Mouse (Mus musculus): ENCODE data around the gene Edf1. TPM values are rescaled to one million over a fixed set of nuclear protein-coding genes. Genes with fewer than 3 reads are reported as not detected.
A peak's percentile ranks its signal among the peaks of the same experiment; 100 is the strongest.

Gene Edf1
- polyA plus RNA-seq, 1 experiment from 2014 or later = 436 TPM

DNA sequence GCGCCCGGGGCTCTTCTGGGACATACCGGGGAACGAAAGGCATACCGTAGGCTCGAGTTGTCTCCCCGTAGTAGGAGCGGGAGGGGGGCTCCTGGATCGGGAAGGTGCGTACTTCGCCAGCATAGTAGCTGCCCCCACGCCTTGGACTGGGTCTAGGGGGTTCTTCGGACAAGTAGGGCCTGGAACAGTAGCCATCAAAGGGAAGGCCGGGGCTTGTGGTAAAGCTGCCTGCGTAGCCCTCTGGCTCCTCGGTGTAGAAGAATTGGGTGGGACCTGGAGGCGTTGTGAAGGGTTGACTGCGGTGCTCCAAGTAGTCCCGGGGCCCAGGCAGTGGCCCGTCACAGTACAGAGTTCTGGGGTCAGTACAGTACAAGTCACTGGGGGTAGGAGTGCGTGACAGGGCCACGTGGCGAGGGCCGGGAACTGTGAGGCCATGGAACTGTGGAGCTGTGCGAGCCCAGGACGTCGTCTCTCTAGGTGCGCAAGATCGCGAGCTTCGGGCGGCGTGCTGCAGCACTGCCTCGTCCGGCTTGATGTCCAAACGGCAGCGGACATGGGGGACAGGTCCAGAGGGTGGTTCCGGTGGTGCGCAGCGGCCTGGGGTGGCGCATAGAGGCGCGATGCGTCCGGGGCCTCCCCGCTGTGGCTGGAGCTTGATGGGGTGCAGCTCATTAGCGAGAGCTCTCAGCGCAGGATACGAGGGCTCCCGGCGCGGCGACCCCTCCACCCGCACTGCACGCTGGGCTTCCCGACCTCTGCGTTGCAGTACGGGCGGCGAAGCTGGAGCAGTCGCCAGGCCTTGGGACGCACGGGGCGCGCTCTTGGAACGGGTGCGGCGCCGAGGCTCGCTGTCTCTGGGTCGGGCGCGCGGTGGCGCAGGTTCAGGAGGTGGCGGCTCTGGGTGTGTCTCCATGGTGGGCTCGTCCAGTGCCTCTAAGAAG, 21.4 kb downstream of the Edf1 start:
- no peak for ATAC-seq (ENCODE audit: low FRiP score)
- H3K9me3 ChIP-seq = no peaks in the 10 kb centered on the region
- H3K4me2 ChIP-seq = peak overlapping the region; percentile 37
- H3K4me1 ChIP-seq (replicated peaks) = peaks cover 81% of the 10 kb centered on the region
- H3K27ac ChIP-seq = no peak overlapping the region
- peak overlapping the region; percentile 27 for H3K4me3 ChIP-seq
- peaks cover 11% of the 10 kb centered on the region for H3K36me3 ChIP-seq
- WGBS = 5% methylated on average over 75 of the region's 77 CpGs
- 0 out of 2 replicates have a peak overlapping the region, but pooled peaks have one; percentile 39 for H3K9ac ChIP-seq
- H3K27me3 ChIP-seq = peaks cover 55% of the 10 kb centered on the region

DNA sequence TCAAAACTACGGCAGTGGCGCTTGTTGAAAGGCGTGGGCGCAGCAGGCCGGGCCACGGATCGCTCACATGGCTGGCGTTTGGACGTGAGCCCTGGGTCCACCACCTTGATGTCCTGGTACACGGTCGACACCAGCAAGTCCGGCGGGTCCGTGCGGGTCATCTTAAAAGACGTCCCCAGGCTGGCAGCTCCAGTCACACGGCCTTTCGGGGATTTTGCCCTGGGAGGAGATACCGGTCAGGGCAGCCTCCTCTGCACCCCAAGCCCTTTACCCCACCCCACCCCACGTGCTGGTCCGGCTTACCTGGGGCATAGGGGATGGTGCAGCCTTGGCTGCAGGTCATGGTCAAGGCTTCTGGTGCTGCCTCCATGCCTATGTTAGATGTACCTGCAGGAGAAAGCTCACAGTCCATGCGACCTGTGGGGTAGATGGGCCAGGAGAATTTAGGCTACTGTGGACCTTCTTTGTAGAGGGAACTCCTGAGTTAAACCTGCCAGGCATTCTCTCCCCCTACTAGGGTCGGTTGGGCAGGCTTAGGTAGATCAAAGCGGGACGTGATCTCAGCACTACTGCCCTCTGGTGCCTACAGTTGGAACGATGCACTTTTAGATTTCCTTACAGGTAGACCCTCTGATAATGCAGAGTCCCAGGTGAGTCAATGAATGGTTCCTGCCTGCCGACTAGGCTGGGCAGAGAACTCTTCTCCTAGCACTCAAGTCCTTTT, 22.3 kb downstream of the Edf1 start:
- ATAC-seq (ENCODE audit: low FRiP score) = no peak
- WGBS = 4% methylated on average over 27 of the region's 27 CpGs
- H3K9me3 ChIP-seq = no peaks in the 10 kb centered on the region
- H3K4me3 ChIP-seq = peak overlapping the region; percentile 52
- peaks cover 55% of the 10 kb centered on the region for H3K27me3 ChIP-seq
- peaks cover 20% of the 10 kb centered on the region for H3K36me3 ChIP-seq
- peak overlapping the region; percentile 37 for H3K4me2 ChIP-seq
- H3K27ac ChIP-seq = no peak overlapping the region
- H3K9ac ChIP-seq = peak overlapping the region; percentile 39; the same call in 1 of the 2 replicates
- peaks cover 79% of the 10 kb centered on the region for H3K4me1 ChIP-seq (replicated peaks)

DNA sequence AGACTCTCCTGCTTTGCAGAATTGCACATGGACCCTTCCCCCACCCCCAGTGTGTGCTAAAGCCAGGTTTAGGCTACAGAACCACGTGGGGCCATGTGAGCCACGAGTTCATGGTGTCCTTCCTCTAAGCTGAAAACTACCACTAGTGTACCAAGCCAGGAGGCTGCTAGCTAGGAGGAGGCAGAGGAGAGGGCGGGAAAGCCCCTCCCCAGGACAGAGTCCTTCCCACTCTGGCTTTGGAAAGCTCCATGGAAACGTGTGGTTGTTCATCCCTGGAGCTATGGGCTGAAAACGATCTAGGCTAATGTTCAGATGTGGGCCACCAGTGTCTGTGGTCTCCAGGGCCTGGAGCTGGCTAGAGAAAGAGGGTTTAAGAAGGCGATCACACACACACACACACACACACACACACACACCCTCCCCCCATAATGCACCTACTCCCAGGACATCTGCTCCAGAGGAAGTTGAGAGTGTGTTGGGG, 23.0 kb downstream of the Edf1 start:
- Histone ChIP-seq H3K27ac (no peak overlapping the region), H3K36me3 (peaks cover 27% of the 10 kb centered on the region), H3K4me1 (replicated peaks) (peaks cover 74% of the 10 kb centered on the region), H3K9ac (peak overlapping the region; percentile 75), H3K4me3 (peak overlapping the region; percentile 52), H3K4me2 (peak overlapping the region; percentile 65), H3K27me3 (peaks cover 53% of the 10 kb centered on the region), H3K9me3 (no peaks in the 10 kb centered on the region)
- 44% methylated on average over 6 of the region's 6 CpGs for WGBS
- ATAC-seq (ENCODE audit: low FRiP score) = no peak

- H3K4me1 ChIP-seq (replicated peaks) = peaks cover 68% of the 10 kb centered on the region
- H3K27ac ChIP-seq = peak within 1 kb of the TSS; percentile 65
- peaks cover 33% of the 10 kb centered on the region for H3K36me3 ChIP-seq
- H3K4me2 ChIP-seq = peak within 1 kb of the TSS; percentile 65
- peak; percentile 75 for ATAC-seq (ENCODE audit: low FRiP score)
- peak within 1 kb of the TSS; percentile 75 for H3K9ac ChIP-seq
- WGBS = 8% methylated on average over 19 of the region's 19 CpGs
- H3K9me3 ChIP-seq = no peaks in the 10 kb centered on the region
- H3K4me3 ChIP-seq = peak within 1 kb of the TSS; percentile 52
- peaks cover 46% of the 10 kb centered on the region for H3K27me3 ChIP-seq
Observed at GRCm38 (mm10) chr2:25581294-25581864, 23.7 kb downstream of the Edf1 start, which contains the start of gene Ajm1. Gene Ajm1 (minus strand): TSS chr2:25581757.

- peak overlapping the region; percentile 65 for H3K27ac ChIP-seq
- no peaks in the 10 kb centered on the region for H3K9me3 ChIP-seq
- H3K4me2 ChIP-seq = peak overlapping the region; percentile 65; the same call in 1 of the 2 replicates
- H3K27me3 ChIP-seq = peaks cover 41% of the 10 kb centered on the region
- H3K4me3 ChIP-seq = no peak overlapping the region; the same call in 1 of the 2 replicates
- ATAC-seq (ENCODE audit: low FRiP score) = no peak; the same call in 1 of the 2 replicates
- 31% methylated on average over 6 of the region's 6 CpGs for WGBS
- peak overlapping the region; percentile 39; the same call in 1 of the 2 replicates for H3K9ac ChIP-seq
- H3K36me3 ChIP-seq = peaks cover 38% of the 10 kb centered on the region
- peaks cover 68% of the 10 kb centered on the region for H3K4me1 ChIP-seq (replicated peaks)
Observed at GRCm38 (mm10) chr2:25581901-25582301, 24.3 kb downstream of the Edf1 start.

GRCm38 (mm10) chr2:25582466-25583119, 24.9 kb downstream of the Edf1 start:
- Histone ChIP-seq H3K27ac (peak overlapping the region; percentile 65), H3K36me3 (peaks cover 44% of the 10 kb centered on the region), H3K4me2 (no peak overlapping the region), H3K4me1 (replicated peaks) (peaks cover 62% of the 10 kb centered on the region), H3K27me3 (peaks cover 34% of the 10 kb centered on the region), H3K9me3 (no peaks in the 10 kb centered on the region), H3K9ac (peak overlapping the region; percentile 43; the same call in 1 of the 2 replicates), H3K4me3 (no peak overlapping the region)
- WGBS = 42% methylated on average over 12 of the region's 12 CpGs
- ATAC-seq (ENCODE audit: low FRiP score) = peak; percentile 14; the same call in 1 of the 2 replicates

GRCm38 (mm10) chr2:25583120-25583481, 25.5 kb downstream of the Edf1 start:
- Histone ChIP-seq H3K4me3 (no peak overlapping the region), H3K4me2 (no peak overlapping the region), H3K9me3 (no peaks in the 10 kb centered on the region), H3K9ac (peak overlapping the region; percentile 43; the same call in 1 of the 2 replicates), H3K27me3 (peaks cover 29% of the 10 kb centered on the region), H3K36me3 (peaks cover 49% of the 10 kb centered on the region), H3K27ac (peak overlapping the region; percentile 65), H3K4me1 (replicated peaks) (peaks cover 57% of the 10 kb centered on the region)
- no peak for ATAC-seq (ENCODE audit: low FRiP score)
- WGBS = 74% methylated on average over 6 of the region's 6 CpGs

DNA sequence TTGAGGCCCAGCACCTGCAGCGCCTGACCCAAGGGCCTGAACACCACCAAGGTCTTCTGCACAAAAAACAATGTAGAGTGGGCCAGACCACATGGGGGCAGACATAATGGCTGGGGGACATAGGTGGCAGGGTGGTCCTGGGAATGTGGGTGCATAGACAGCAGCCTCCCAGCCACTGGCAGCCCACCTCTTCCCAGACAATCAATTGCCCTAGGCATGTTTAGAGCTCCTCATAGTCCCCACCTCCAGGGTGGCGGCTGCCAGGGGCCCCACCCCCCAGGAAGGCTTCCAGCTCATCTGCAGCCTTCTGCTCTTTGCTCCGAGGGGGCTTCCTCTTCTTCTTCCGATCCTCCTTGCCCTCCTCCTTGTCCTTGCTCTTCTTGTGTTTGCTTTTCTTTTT, 25.9 kb downstream of the Edf1 start:
- Histone ChIP-seq H3K4me1 (replicated peaks) (peaks cover 52% of the 10 kb centered on the region), H3K4me2 (no peak overlapping the region), H3K4me3 (no peak overlapping the region), H3K27ac (peak overlapping the region; percentile 65), H3K9me3 (no peaks in the 10 kb centered on the region), H3K36me3 (peaks cover 53% of the 10 kb centered on the region), H3K27me3 (peaks cover 24% of the 10 kb centered on the region), H3K9ac (peak overlapping the region; percentile 43; the same call in 1 of the 2 replicates)
- WGBS = 79% methylated on average over 4 of the region's 4 CpGs
- no peak for ATAC-seq (ENCODE audit: low FRiP score)

DNA sequence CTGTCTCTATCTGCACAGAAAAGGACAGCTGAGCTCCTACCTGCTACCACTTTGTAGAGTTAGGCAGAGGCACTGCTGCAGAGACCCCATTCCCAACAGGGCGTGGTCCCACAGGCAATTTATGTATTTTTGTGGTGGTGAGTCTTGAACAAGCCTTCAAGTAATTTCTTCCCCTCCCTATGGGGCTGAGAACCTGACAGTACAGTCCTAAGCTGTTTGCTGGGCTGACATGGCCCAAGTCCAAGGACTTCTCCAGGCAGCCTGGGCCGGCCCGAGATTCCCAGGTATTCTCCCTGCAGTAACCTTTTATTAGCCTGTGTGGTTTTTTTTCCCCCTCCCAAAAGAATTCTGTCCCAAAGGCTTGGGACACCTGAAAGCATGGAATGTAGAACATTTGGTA, 26.5 kb downstream of the Edf1 start:
- no peak for ATAC-seq (ENCODE audit: low FRiP score)
- Histone ChIP-seq H3K9me3 (no peaks in the 10 kb centered on the region), H3K9ac (no peak overlapping the region), H3K27ac (no peak overlapping the region), H3K4me3 (no peak overlapping the region), H3K36me3 (peaks cover 57% of the 10 kb centered on the region), H3K4me1 (replicated peaks) (peaks cover 46% of the 10 kb centered on the region), H3K4me2 (no peak overlapping the region), H3K27me3 (peaks cover 18% of the 10 kb centered on the region)
- 93% methylated on average over 3 of the region's 3 CpGs for WGBS

- peaks cover 63% of the 10 kb centered on the region for H3K36me3 ChIP-seq
- H3K4me2 ChIP-seq = no peak overlapping the region
- H3K4me1 ChIP-seq (replicated peaks) = peaks cover 39% of the 10 kb centered on the region
- H3K27ac ChIP-seq = no peak overlapping the region
- no peaks in the 10 kb centered on the region for H3K9me3 ChIP-seq
- ATAC-seq (ENCODE audit: low FRiP score) = no peak
- peaks cover 11% of the 10 kb centered on the region for H3K27me3 ChIP-seq
- H3K4me3 ChIP-seq = no peak overlapping the region
- no peak overlapping the region for H3K9ac ChIP-seq
- 86% methylated on average over 4 of the region's 4 CpGs for WGBS
Observed at GRCm38 (mm10) chr2:25584856-25585255, 27.2 kb downstream of the Edf1 start.

DNA sequence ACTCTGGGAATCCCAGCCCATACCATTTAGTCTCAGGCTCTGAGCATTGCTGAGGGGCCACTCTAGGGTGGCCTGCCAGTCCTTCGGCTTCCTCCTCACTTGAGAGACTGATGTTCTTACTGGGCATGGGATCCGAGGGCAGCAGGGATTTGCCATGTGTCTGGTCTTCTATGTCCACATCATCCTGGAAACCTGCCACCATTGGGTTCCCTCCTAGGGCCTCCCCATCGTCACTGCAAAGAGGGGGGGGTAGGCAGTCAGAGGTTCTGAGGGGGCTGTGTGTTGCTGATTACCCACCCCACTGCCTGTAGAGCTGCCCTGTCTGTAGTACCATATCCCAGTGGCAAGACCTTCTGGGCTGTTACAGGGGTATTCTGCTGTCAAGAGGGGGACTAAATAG, 28.0 kb downstream of the Edf1 start:
- peaks cover 32% of the 10 kb centered on the region for H3K4me1 ChIP-seq (replicated peaks)
- 91% methylated on average over 3 of the region's 3 CpGs for WGBS
- peaks cover 70% of the 10 kb centered on the region for H3K36me3 ChIP-seq

More for the DNA sequence above, 28.0 kb downstream of the Edf1 start:
- Histone ChIP-seq H3K4me2 (no peak overlapping the region), H3K9ac (no peak overlapping the region), H3K27me3 (peaks cover 4% of the 10 kb centered on the region), H3K27ac (no peak overlapping the region), H3K4me3 (no peak overlapping the region), H3K9me3 (no peaks in the 10 kb centered on the region)
- no peak for ATAC-seq (ENCODE audit: low FRiP score)

All from hindbrain, embryonic 13.5 days (tissue).